Mouse (Mus musculus): ENCODE results near the gene Ccdc167.
A peak's percentile ranks its signal among the peaks of the same experiment; 100 is the strongest.

The Ccdc167 gene

DNA sequence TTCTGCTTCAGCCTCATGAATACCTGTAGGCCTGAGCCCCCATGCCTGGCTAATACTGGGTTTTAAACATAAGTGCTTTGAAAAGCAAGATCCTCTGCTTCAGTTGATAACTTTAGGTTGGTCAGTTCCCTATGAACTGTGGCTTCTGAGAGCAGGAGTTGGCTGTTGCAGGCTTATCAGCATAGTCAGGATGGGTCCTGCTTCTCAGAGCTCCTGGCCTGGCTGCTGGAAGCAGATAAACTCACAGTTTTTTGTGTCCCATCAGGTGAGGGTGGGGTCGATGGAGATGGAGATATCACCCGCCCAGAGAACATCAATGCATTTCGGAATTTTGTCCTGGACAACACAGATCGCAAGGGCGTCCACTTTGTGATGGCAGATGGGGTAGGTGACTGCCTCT lies 30.1 kb downstream of the Ccdc167 start:
- no peak for DNase-seq (ENCODE audit: low spot score in 2 of 2)

DNA sequence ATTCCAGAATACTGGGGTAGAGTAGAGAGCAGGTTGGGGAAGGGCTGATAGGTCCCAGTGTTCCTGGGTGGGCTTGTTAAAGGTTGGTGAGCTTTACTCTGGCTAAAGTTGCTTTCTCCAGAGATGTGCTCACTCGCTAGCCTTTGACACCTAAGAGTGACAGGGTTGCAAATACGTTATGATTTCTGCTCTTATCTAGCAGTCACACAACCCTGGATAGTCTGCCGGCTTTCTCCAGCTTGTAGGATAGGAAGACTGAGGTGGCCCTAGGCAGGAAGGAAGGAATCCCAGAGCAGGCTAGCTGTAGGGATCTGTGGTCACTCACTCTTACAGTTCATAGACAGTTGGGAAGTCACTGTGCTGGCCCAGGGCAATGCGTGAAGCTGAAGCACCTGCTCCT lies 32.6 kb downstream of the Ccdc167 start:
- no peak for DNase-seq (ENCODE audit: low spot score in 2 of 2)

DNA sequence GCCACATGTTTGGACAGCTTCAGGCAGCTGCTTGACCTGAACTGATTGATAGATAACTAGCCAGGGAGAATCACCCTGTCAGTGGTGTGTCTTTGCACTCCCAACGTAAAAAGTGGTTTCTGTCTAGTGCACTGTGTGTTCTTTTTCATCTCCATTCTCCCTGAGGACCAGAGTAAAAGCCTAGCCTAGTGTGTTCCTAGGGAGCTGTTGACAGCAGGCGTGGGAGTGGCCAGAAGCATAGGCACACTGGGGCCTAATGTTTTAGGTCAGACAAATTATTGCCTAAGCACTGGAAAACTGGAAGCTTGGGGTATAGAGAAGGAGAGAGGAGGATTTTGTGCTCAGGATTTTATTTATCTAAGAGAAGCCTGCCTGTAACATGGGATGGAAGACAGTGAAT lies 33.7 kb downstream of the Ccdc167 start:
- DNase-seq (ENCODE audit: low spot score in 2 of 2), result no peak

DNA sequence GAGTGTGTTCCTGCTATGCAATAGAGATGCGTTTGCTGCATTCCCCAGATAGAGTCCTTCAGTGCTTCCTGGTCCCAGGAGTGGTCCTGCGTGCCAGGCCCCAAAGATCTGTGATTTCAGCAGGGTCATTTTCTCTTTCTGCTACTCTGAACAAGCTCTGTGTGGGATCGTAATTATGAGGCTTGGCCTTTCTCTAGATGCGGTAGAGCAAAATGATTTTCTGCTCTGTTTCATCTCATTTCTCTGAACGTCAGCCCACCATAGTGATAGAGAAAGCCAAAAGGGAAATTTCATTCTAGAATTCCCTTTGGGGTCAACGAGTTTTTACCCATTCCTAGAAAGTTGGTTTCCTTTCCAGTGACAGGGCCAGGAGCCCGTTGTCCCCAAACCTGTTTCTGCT lies 34.6 kb downstream of the Ccdc167 start:
- DNase-seq (ENCODE audit: low spot score in 2 of 2), result no peak

DNA sequence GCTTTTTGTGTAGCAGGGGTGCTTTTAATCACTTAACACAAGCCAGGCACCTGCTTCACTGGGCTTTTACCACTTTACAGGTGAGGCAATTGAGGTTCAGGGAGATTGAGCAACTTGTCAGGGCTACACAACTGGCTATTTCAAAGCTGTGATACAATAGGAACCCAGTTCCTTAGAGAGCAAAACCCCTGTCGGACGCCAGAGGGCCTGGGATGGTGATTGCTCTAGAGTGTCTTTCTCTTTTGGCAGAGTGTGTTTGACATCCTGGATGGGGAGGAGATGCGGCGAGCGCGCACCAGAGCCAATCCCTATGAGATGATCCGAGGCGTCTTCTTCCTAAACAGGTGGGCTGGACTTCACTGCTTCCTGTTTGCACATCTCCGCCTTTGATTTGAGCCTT lies 35.2 kb downstream of the Ccdc167 start:
- no peak for DNase-seq (ENCODE audit: low spot score in 2 of 2)

DNA sequence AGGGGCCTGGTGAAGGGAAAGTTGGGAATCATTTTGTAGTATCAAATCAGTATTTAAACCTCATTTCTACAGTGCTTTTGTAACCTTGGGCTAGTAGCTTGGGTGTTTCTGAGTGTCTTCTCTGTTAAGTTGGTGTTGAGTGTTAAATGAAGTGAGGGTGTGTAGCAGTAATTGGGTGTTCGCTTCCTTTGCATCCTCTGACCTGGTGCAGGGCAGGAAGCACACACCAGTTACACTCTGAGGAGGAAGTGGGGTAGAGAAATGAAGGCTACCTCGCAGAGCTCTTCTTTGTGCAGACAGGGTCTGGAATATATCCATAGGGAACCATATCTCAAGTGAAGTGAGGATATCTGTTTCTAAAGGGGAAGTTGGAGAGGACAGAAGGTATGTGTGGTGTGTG lies 35.9 kb downstream of the Ccdc167 start:
- DNase-seq (ENCODE audit: low spot score in 2 of 2), result no peak

DNA sequence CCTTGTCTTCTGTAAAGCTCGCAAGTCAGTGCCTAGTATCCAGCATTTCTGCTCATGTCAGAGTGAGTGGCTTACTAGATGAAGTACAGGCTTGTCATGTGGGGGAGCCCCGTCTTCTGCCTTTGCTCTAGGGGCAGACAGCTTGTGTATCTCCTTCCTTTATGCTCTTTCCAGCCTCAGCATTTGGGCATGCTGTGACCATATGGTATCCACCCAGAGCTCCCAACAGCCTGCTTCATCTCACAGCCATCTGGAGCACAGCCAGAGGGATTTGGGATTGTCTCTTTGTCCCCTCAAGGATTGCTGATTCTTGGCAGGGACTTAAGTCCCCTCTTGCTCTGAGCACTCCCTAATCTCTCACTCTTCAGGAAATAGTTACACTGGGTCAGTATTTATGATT lies 36.7 kb downstream of the Ccdc167 start:
- no peak for DNase-seq (ENCODE audit: low spot score in 2 of 2)

DNA sequence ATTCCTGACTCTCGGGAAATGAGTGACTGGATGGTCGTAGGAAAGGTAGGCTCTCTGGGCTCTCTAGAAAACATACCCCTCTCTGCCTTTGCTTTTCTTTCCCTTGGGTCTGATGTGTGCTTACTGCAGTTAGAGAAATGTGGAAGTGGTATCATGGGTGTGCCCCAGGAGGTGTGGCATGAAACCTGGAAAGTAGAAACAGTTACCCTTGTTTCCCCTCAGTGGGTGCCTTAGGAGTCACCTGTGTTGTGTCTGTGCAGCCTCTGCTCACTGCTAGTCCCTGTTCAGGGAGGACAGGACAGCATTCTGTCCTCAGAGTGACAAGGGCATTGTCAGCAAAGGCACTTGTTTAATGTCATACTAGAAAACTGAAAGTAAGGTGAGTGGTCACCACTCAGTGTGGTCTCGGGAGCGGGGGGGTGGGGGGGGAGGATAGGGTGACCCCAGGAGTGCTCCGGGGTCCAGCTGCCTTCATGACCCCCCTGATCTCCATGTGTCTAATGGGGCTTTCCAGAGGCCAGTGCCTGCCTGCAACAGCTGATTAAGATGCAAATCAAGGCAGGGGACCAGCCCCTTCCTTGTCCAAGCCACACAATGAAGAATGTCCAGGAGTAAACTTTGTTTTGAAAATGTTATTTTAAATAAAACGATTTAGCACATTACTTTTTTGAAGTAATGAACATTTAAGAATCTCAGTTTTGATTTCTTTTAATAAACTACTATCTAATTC lies 37.6 kb downstream of the Ccdc167 start:
- no peak for DNase-seq (ENCODE audit: low spot score in 2 of 2)

DNA sequence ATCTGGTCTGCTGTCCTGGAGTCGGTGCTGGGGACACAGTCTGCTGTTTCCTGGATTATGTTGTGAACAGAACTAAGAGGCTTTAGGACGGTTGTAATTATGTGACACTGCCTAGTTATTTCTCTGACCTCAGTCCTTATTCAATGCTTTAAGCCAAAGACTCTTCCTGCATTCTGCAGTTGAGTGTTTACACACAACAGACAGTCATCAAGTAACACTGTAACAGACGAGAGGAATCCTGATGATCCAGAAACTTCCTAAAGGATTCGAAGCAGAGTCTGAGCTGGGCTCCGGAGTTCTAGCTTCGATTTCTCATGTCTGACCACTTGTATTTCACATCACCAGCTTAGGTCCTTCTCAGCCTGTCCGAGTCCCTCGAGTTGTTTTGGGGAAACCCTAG lies 38.3 kb downstream of the Ccdc167 start:
- DNase-seq (ENCODE audit: low spot score in 2 of 2), result no peak

DNA sequence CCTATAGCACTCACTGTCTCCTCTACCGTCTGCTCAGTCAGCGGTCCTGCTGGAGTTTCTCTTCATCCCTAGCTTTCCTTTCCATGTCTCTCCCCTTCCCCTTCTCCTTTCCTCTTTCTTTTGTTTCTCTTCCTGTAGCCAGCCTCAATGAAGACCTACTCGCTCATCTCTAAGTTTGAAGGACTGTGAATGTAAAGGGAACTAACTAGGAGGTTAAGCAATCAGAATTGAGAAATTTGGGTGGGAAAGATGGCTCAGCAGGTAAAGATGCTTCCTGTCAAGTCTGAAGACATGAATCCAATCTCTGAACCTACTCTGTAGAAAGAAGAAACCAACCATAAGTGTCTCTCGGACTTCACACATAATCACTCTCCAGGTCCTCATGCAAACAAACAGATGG lies 43.5 kb downstream of the Ccdc167 start:
- DNase-seq (ENCODE audit: low spot score in 2 of 2), result no peak

DNA sequence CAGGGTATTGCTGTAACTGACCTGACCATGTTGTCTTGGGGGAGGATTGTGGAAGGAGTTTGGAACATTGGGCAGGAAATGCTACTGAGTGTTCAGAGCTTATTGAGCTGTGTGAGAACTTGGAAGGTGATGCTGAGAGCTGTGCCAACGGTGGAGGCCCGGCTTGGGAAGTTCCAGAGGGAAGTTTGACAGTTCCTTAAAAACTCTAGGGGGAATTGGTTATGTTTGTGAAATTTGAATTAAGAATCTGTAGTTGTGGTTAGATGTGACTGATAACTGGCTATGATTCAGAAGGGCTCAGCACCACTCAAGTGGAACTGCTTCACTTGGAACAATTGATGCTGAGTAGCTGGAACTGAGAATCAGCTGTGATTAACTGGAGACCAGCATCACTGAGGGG lies 45.8 kb downstream of the Ccdc167 start:
- DNase-seq (ENCODE audit: low spot score in 2 of 2), result peak in 1 of 2 experiments; percentile 7

DNA sequence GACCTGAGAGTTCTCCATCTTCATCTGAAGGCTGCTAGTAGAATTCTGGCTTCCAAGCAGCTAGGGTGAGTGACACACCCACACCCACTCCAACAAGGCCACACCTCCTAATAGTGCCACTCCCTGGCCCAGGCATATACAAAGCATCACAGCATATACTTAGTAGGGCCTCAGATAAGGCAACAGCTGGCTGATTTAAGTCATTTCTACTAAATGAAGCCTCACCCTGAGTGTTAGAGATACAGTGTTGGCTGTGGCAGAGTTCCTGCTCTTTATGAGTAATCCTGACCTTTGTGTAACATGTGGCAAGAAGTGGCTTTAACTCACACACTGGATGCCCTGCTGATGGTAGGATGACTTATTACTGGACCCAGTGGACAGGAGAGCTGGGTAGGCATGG lies 46.9 kb downstream of the Ccdc167 start:
- no peak for DNase-seq (ENCODE audit: low spot score in 2 of 2)

DNA sequence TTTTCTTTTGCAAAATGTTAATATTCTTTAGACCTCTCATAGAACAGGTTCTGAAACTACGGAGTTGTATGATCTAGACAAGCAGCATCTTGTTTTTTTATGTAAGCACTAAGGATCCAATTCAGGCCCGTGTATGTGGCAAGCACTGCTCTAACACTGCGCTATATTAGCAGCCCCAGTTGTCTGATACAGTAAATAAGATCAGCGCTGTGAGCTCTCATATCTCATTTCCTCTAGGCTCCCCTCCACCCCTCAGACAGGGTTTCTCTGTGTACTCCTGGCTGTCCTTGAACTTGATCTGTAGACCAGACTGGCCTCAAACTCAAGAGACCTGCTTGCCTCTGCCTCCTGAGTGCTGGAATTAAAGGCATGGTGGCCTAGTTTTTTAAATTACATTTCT lies 47.8 kb downstream of the Ccdc167 start:
- DNase-seq (ENCODE audit: low spot score in 2 of 2), result no peak

DNA sequence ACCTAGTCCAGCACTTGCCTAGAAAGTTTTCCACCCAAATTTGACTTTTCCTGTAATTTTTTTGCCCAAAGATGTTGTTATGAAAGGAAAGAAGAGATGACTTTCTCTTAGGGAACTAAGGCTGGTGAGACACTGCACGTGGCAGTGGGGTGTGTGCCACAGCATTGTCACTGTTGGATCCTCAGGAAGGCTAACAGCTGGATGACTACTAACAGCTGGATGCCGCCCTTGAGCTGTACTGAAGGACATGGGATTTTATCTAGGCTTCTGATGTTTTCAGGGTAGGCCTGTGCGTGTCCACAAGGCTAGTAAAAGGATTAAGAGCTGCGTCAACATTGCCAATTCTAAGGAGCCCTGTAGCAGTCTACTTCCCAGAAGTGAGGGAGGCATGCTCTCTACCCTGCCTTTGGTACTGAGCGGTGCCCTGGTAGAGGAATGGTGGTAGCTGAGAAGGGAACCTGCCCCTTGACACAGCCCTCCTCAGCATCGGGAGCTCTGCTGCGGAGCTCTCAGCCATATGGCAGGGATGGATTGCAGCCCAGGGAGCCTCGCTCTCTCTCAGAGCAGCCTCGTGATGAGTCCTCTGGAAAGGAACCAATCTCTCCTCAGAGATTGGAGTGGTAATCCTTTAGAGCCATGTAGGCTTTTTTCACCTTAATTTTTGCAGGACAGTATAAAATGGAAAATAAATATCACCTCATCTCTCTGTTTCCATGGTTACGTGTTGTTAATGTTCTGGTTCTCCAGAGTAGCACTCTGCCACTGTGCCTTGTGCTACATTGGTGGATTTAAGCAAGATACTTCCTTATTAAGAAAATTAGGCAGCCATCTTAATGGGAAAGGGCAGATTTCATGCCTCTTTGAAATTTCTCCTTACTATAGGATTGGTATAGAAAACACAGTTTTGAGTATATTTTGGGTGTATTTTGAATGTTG lies 48.5 kb downstream of the Ccdc167 start:
- peak; percentile 47 to 60 for DNase-seq (ENCODE audit: low spot score in 2 of 2)

DNA sequence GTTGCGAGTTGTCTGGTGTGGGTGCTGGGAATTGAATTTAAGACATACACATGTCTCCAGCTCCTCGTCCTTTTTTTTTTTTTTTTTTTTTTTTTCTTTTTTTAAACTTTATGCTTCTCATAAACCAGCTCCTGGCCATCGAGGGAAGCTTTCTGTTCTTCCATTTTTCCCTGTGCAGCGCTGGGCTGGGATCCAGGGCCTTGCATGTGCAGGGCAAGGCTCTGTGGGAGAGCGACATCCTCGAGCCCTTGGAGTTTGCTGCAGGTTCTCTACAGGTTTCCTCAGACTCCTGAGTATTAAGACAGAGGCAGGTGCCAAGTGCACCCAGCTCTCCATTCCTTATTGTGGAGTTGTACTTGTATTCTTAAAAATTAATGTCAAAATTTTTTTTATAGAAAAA lies 54.7 kb downstream of the Ccdc167 start:
- no peak for DNase-seq (ENCODE audit: low spot score in 2 of 2)

DNA sequence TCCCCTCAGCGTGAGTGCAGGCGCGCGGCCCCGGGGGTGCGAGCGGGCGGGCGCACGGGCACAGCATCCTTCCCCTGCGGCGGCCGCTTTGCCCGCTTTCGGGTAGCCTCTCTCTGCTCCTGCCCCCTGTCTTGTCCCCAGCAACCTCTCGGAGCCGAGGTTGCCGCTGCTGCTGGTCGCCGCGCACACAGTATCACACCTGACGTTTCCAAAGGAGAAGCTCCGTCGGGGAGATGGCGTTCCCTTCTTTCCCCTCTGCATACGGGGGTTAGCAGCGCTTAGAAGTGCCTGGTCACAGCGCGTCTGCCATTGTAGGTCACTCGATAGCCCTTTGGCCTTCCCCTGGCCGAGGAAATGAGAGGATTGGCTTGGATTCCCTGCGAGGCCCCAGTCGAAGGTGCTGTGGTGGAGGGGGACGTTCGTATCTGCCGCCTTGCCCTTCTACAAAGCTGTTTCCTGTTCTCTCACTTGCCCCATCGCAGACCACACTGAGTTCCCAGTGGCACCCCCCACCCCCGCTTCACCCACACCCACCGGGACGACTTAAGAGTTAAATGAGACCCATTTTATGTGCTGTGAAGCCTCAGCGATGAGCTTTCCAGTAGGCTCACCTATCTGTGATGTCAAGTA lies 56.0 kb downstream of the Ccdc167 start:
- DNase-seq (ENCODE audit: low spot score in 2 of 2), result peak in 1 of 2 experiments; percentile 19

DNA sequence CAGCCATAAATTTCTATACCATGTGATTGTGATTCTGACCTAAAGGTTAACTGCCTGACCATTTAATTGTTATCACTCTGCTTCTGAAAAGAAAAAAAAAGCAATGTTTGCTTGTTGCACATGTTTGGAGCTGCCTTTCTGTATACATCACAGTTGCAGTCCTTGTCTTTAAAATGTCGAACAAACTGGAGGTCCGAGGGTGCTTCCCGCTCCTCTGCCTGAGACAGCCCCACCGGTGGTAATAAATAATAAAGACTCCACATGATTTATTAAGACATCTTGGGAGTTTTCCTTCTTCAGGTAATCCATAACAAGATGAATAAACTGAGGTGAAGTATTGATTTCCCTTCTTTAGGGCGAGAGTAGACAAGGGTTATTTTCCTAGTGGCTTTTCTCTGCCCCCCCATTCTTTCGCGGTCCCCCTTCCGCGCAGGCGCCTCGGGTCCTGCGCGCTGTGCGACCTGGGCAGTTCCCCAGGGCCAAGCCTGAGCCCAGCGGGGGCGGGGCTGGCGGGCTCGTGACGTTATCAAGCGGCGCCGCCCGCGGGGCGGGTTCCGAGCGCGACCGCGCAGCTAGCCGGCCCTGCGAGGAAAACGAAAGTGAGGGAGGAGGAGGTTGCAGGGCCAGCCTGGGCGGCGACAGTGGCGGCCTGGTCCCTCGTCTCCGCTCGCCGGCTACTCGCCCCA lies 56.6 kb downstream of the Ccdc167 start, which contains the start of gene Cmtr1:
Gene Cmtr1 (plus strand): TSS at position 520 of the 686 bp plus-strand sequence.
- peak; percentile 95 to 96 for DNase-seq (ENCODE audit: low spot score in 2 of 2)

DNA sequence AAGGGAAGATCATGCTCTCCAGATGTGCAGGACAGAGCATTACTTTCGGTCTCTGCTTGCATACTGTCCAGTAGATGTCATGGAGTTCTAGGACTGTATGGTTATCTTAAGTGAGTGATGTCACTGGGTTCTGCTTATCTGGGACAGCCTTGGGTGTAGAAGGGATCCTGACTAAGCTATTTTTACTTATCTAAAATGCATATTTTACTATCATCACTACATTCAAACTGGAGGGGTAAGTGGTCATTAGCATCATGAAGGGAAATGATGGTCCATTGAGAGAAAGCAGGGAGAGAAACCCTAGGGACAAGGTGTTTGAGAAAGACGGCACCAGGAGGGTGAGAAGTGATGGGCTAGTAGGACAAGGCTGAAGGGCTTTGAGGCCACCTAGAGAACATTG lies 58.6 kb downstream of the Ccdc167 start:
- DNase-seq (ENCODE audit: low spot score in 2 of 2), result no peak

DNA sequence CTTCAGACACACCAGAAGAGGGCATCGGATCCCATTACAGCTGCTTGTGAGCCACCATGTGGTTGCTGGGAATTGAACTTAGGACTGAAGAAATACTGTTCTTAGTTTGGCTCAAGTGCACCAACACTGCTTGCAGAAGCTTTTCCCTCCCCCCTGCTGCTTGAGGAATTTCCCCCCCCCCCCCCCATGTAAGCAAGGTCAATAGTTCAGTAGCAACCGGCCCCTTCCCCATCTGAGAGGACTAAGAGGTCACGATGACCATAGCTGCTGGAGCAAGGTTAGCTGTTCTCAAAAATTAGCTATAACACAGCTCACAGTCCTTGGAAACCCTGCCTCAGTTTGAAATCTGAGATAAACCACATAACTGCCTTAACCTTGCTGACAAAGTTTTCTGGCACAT lies 74.6 kb downstream of the Ccdc167 start:
- DNase-seq (ENCODE audit: low spot score in 2 of 2), result no peak

DNA sequence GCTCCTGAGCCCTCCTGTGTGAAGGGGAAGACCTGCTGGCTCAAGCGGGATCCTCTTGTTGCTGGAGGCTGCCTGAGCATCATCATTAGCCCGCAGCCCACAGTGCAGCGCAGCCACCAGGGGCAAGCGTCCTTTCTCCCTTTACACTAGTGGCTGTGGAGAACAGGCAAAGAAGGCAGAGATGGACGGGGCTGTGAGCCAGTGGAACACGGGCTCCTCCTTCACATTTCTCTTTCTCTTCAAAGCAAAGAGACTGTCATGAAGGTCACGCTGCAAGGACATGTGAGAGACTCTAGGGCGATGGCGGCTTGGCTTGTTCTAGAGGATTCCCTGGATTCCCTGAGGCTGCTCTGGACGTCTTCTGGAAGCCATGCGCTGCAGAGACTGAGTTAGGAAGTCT lies 75.9 kb downstream of the Ccdc167 start:
- no peak for DNase-seq (ENCODE audit: low spot score in 2 of 2)

DNA sequence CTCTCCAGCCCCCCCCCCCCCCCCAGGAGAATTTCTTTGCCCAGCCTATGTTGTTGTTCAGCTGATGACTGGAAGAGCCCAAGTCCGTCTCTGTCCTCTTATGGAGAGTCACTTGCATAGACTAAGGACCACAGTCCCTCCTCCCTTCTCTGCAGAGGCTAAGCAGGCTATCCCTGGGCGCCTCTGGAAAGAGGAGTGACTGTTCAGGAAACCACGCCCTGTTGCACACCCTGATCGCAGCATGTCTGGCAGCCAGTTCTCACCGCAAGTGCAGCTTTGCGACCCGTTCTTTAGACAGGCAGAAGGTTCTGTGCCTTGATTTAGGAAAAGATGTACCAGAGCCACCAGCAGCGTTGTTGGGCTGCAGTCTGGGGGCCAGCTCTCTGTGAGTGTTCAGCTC lies 78.9 kb downstream of the Ccdc167 start:
- DNase-seq (ENCODE audit: low spot score in 2 of 2), result no peak

DNA sequence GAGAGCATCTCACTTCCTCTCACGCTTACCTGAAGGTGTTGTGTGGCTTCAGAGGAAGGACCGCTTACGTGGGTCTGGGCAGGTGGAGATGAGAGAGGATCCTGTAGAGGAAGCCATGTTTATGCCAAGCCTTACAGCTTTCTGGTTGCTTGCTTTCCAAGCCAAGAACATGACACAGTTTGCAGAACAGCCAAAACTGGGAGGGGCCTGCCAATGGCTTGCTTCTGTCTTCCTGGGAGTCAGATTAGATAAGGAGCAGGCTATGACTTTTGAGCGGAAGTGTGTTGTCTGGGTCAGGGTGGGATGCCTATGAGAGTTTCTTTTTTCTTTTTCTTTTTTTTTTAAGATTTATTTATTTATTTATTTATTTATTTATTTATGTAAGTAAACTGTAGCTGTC lies 79.5 kb downstream of the Ccdc167 start:
- DNase-seq (ENCODE audit: low spot score in 2 of 2), result no peak

All from frontal cortex, postnatal 36 days (tissue).